Comparison of ENCODE assay signal across 8 mouse cellular contexts in genomic region chr9:55543703-55544401, GRCm38 (mm10). TPM values are rescaled to one million over a fixed set of nuclear protein-coding genes. Genes with fewer than 3 reads are reported as not detected.
DNase-seq lines count a peak whose midpoint lies in the region; ATAC-seq and TF ChIP-seq lines count a peak whose summit lies in the region.
"Had no signal": no experiment of that assay in that cellular context is flagged by ENCODE, and none has a peak within 500 bp of the region (broad histone marks: within the 10 kb centered on the region; RNA-seq: fewer than 3 reads in every experiment).

No protein-coding gene starts in this region.

- 0 out of 2 replicates have a peak, but pooled peaks have one; percentile 26 for ATAC-seq in intestine, embryonic 16.5 days
- no peak for ATAC-seq in liver, postnatal 0 days

- H3K9me3 ChIP-seq in intestine, embryonic 16.5 days (ENCODE audit: control insufficient read depth, low read length), result peaks cover 4% of the 10 kb centered on the region; the same call in 1 of the 2 replicates
- 0 out of 2 replicates have a peak, but pooled peaks cover 3% of the 10 kb centered on the region for H3K9me3 ChIP-seq in liver, postnatal 0 days (ENCODE audit: low read length)

- no peak overlapping the region for H3K27ac ChIP-seq in intestine, embryonic 16.5 days (ENCODE audit: low read length)
- H3K27ac ChIP-seq in liver, postnatal 0 days (ENCODE audit: low read depth), result no peak overlapping the region
- no peak overlapping the region for H3K27ac ChIP-seq in spleen, adult 2 months (ENCODE audit: insufficient read depth, low read length)

- H3K4me3 ChIP-seq in intestine, embryonic 16.5 days (ENCODE audit: low read length), result peak overlapping the region; percentile 51
- H3K4me3 ChIP-seq in liver, postnatal 0 days (ENCODE audit: low read depth, low read length), result peak overlapping the region; percentile 28
- peak overlapping the region; percentile 0; the same call in 1 of the 2 replicates for H3K4me3 ChIP-seq in spleen, adult 2 months (ENCODE audit: extremely low read depth, insufficient read depth, insufficient read length)

- no peak for TF ChIP-seq EP300 in liver, postnatal 0 days (IDR thresholded peaks at IDR 0.05; ENCODE audit: low read depth)

- TF ChIP-seq POLR2A in spleen, adult 2 months (IDR thresholded peaks at IDR 0.05; ENCODE audit: low read depth, low read length), result no peak

- peak; percentile 20 for DNase-seq in spleen, adult 12 weeks (ENCODE audit: low spot score)
- no peak for DNase-seq in spleen, postnatal 36 days (ENCODE audit: low spot score in 2 of 2)
- DNase-seq in cerebellum, postnatal 14 days, result peak; percentile 51 to 70
- DNase-seq in gastrocnemius, postnatal 10 days, result peak; percentile 36
- peak; percentile 44 for DNase-seq in liver, postnatal 0 days
- no peak for DNase-seq in spleen, adult 2 months (ENCODE audit: low read depth in 1 of 2, low spot score in 2 of 2)

- no peaks in the 10 kb centered on the region for H3K36me3 ChIP-seq in intestine, embryonic 16.5 days (ENCODE audit: control insufficient read depth, insufficient read depth, low read length)
- H3K36me3 ChIP-seq in liver, postnatal 0 days (replicated peaks; ENCODE audit: insufficient read depth, low read length), result no peaks in the 10 kb centered on the region
- H3K36me3 ChIP-seq in spleen, adult 2 months (ENCODE audit: control insufficient read depth, insufficient read depth, low read length), result no peaks in the 10 kb centered on the region

- WGBS in intestine, embryonic 16.5 days, result 8% methylated on average over 46 of the region's 46 CpGs
- WGBS in liver, postnatal 0 days (ENCODE audit: insufficient replicate concordance), result 1% methylated on average over 46 of the region's 46 CpGs
- 4% methylated on average over 46 of the region's 46 CpGs for WGBS in spleen, adult 2 months

- H3K4me1 ChIP-seq in intestine, embryonic 16.5 days (ENCODE audit: control insufficient read depth, insufficient read depth, low read length), result peaks cover 30% of the 10 kb centered on the region
- H3K4me1 ChIP-seq in liver, postnatal 0 days (ENCODE audit: insufficient read depth), result peaks cover 40% of the 10 kb centered on the region
- H3K4me1 ChIP-seq in spleen, adult 2 months (ENCODE audit: control insufficient read depth, insufficient read depth, insufficient read length), result peaks cover 33% of the 10 kb centered on the region

- H3K9ac ChIP-seq in intestine, embryonic 16.5 days (ENCODE audit: low read depth, low read length), result peak overlapping the region; percentile 51
- no peak overlapping the region for H3K9ac ChIP-seq in liver, postnatal 0 days (replicated peaks)

- peak overlapping the region; percentile 77 for H3K4me2 ChIP-seq in intestine, embryonic 16.5 days (ENCODE audit: low read depth, low read length)
- peak overlapping the region; percentile 48; the same call in 1 of the 2 replicates for H3K4me2 ChIP-seq in liver, postnatal 0 days (ENCODE audit: low read depth, low read length)

- H3K27me3 ChIP-seq in intestine, embryonic 16.5 days (replicated peaks; ENCODE audit: control insufficient read depth, insufficient read depth, low read length), result peaks cover 52% of the 10 kb centered on the region
- H3K27me3 ChIP-seq in liver, postnatal 0 days (ENCODE audit: insufficient read depth, low read length), result peaks cover 95% of the 10 kb centered on the region
- H3K27me3 ChIP-seq in spleen, adult 2 months (ENCODE audit: control insufficient read depth, insufficient read depth, low read length), result peaks cover 64% of the 10 kb centered on the region

- no peak for TF ChIP-seq CTCF in liver, postnatal 0 days (IDR thresholded peaks at IDR 0.05; ENCODE audit: low read depth)
- TF ChIP-seq CTCF in spleen, adult 2 months (IDR thresholded peaks at IDR 0.05; ENCODE audit: extremely low read depth, insufficient read depth, insufficient read length, insufficient replicate concordance), result no peak

RNA-seq across cellular contexts. Expression of gene Isl2, which starts 5.4 kb away (rescaled TPM):
- total RNA-seq in gastrocnemius, postnatal 10 days (2021), result not detected
- polyA plus RNA-seq in intestine, embryonic 16.5 days (2015; fragmentation: Nextera tagmentation; extraction: Ambion mirVana), result 2.6 and 2.8 TPM in 2 replicates
- not detected in 2 replicates for polyA plus RNA-seq in liver, postnatal 0 days (2015; fragmentation: Nextera tagmentation; extraction: Ambion mirVana)
- 0.09 and 0.21 TPM in 2 replicates for polyA plus RNA-seq in spleen, adult 2 months (2012; rRNA removed)
- total RNA-seq: layer of hippocampus, postnatal 25 days had no signal

RNA-seq across cellular contexts. Expression of gene Etfa, which starts 31.8 kb away (rescaled TPM):
- total RNA-seq in gastrocnemius, postnatal 10 days (2021), result 100 to 1,000 TPM; 216 to 261 TPM
- 347 and 353 TPM in 2 replicates for polyA plus RNA-seq in intestine, embryonic 16.5 days (2015; fragmentation: Nextera tagmentation; extraction: Ambion mirVana)
- 466 and 477 TPM in 2 replicates for polyA plus RNA-seq in liver, postnatal 0 days (2015; fragmentation: Nextera tagmentation; extraction: Ambion mirVana)
- polyA plus RNA-seq in spleen, adult 2 months (2012; rRNA removed), result 15.2 and 15.9 TPM in 2 replicates

Comparison
In these comparisons a context has a peak if more than half of its experiments do, and no peak if none do; other contexts are left out.
1. DNase-seq: peak in spleen, adult 12 weeks (single experiment), cerebellum, postnatal 14 days (2 of 2), gastrocnemius, postnatal 10 days (single experiment) and liver, postnatal 0 days (single experiment); none in spleen, postnatal 36 days (0 of 2) and spleen, adult 2 months (0 of 2).
2. H3K4me3 ChIP-seq: peak in every context shown above with its lines; median percentile 51 in intestine, embryonic 16.5 days; 28 in liver, postnatal 0 days; 0 in spleen, adult 2 months.
3. RNA of gene Etfa, which starts 31.8 kb away (polyA plus RNA-seq): 466 to 477 TPM in liver, postnatal 0 days and 347 to 353 TPM in intestine, embryonic 16.5 days; 15.2 to 15.9 TPM in spleen, adult 2 months; every median in the first group is over 10 times any median in the second.